Comparison of ENCODE assay signal across 12 mouse cellular contexts in genomic region chr11:32075163-32075562, GRCm38 (mm10).
DNase-seq lines count a peak whose midpoint lies in the region; ATAC-seq and TF ChIP-seq lines count a peak whose summit lies in the region.
"Had no signal": no experiment of that assay in that cellular context is flagged by ENCODE, and none has a peak within 500 bp of the region (broad histone marks: within the 10 kb centered on the region; RNA-seq: fewer than 3 reads in every experiment).

No protein-coding gene starts in this region.

- H3K4me1 ChIP-seq in intestine, embryonic 15.5 days (replicated peaks): peaks cover 3% of the 10 kb centered on the region; the same call in 1 of the 2 replicates
- H3K4me1 ChIP-seq in intestine, postnatal 0 days (replicated peaks; ENCODE audit: control insufficient read depth, insufficient read depth, low read length): no peaks in the 10 kb centered on the region
- peaks cover 3% of the 10 kb centered on the region; the same call in 1 of the 2 replicates for H3K4me1 ChIP-seq in lung, embryonic 16.5 days (replicated peaks; ENCODE audit: control insufficient read depth, insufficient read depth, low read length)
- no peaks in the 10 kb centered on the region for H3K4me1 ChIP-seq in lung, adult 2 months (ENCODE audit: control insufficient read depth, insufficient read depth, low read length)
- H3K4me1 ChIP-seq in stomach, embryonic 14.5 days (ENCODE audit: control insufficient read depth, insufficient read depth, low read length): 0 out of 2 replicates have a peak, but pooled peaks cover 3% of the 10 kb centered on the region
- H3K4me1 ChIP-seq: liver, embryonic 15.5 days had no signal

- DNase-seq in lung, adult 2 months: no peak
- DNase-seq in adipocyte (ENCODE audit: low spot score): peak; percentile 24
- DNase-seq in left cerebral cortex, adult 9 months (ENCODE audit: low spot score in 2 of 2): no peak
- DNase-seq: adrenal gland, adult 2 months; cerebellum, adult 9-11 months; right cerebral cortex, postnatal 25 days; thymus, postnatal 25 days had no signal

- no peak for TF ChIP-seq CTCF in intestine, postnatal 0 days (IDR thresholded peaks at IDR 0.05; ENCODE audit: low read depth)
- no peak for TF ChIP-seq CTCF in lung, adult 2 months (IDR thresholded peaks at IDR 0.05; ENCODE audit: insufficient read depth, low read length)

- no peaks in the 10 kb centered on the region for H3K36me3 ChIP-seq in intestine, embryonic 15.5 days
- no peaks in the 10 kb centered on the region for H3K36me3 ChIP-seq in intestine, postnatal 0 days (ENCODE audit: control insufficient read depth, insufficient read depth)
- no peaks in the 10 kb centered on the region for H3K36me3 ChIP-seq in lung, embryonic 16.5 days (ENCODE audit: control insufficient read depth, insufficient read depth, low read length)
- H3K36me3 ChIP-seq in stomach, embryonic 14.5 days (ENCODE audit: control insufficient read depth, insufficient read depth, low read length): no peaks in the 10 kb centered on the region
- H3K36me3 ChIP-seq: liver, embryonic 15.5 days had no signal

- H3K4me2 ChIP-seq in intestine, embryonic 15.5 days (replicated peaks): no peak overlapping the region
- H3K4me2 ChIP-seq in intestine, postnatal 0 days (replicated peaks; ENCODE audit: low read depth): no peak overlapping the region
- no peak overlapping the region for H3K4me2 ChIP-seq in lung, embryonic 16.5 days (ENCODE audit: low read depth, low read length)
- H3K4me2 ChIP-seq in stomach, embryonic 14.5 days (replicated peaks; ENCODE audit: low read depth, low read length): no peak overlapping the region
- H3K4me2 ChIP-seq: liver, embryonic 15.5 days had no signal

- H3K9me3 ChIP-seq in intestine, embryonic 15.5 days: no peaks in the 10 kb centered on the region
- H3K9me3 ChIP-seq in intestine, postnatal 0 days (ENCODE audit: control insufficient read depth): no peaks in the 10 kb centered on the region
- H3K9me3 ChIP-seq in lung, embryonic 16.5 days (ENCODE audit: control insufficient read depth, low read length): no peaks in the 10 kb centered on the region
- H3K9me3 ChIP-seq in stomach, embryonic 14.5 days (ENCODE audit: control insufficient read depth, low read depth, low read length): no peaks in the 10 kb centered on the region
- H3K9me3 ChIP-seq: liver, embryonic 15.5 days had no signal

- H3K9ac ChIP-seq in intestine, embryonic 15.5 days: no peak overlapping the region
- no peak overlapping the region for H3K9ac ChIP-seq in intestine, postnatal 0 days (ENCODE audit: low read depth, low read length)
- no peak overlapping the region for H3K9ac ChIP-seq in lung, embryonic 16.5 days (ENCODE audit: low read length)
- H3K9ac ChIP-seq in stomach, embryonic 14.5 days (replicated peaks; ENCODE audit: low read depth, low read length): no peak overlapping the region
- H3K9ac ChIP-seq: liver, embryonic 15.5 days had no signal

- H3K27ac ChIP-seq in intestine, embryonic 15.5 days: no peak overlapping the region
- no peak overlapping the region for H3K27ac ChIP-seq in intestine, postnatal 0 days (ENCODE audit: low read depth, low read length)
- H3K27ac ChIP-seq in lung, embryonic 16.5 days (ENCODE audit: low read length): no peak overlapping the region
- H3K27ac ChIP-seq in stomach, embryonic 14.5 days (ENCODE audit: low read length): no peak overlapping the region
- H3K27ac ChIP-seq: liver, embryonic 15.5 days had no signal

- TF ChIP-seq POLR2A in lung, adult 2 months (IDR thresholded peaks at IDR 0.05; ENCODE audit: borderline replicate concordance, extremely low read depth, low read depth, low read length): no peak

- H3K4me3 ChIP-seq in intestine, embryonic 15.5 days (replicated peaks): no peak overlapping the region
- H3K4me3 ChIP-seq in intestine, postnatal 0 days (ENCODE audit: low read depth, low read length): no peak overlapping the region
- no peak overlapping the region for H3K4me3 ChIP-seq in lung, embryonic 16.5 days (ENCODE audit: low read length)
- no peak overlapping the region for H3K4me3 ChIP-seq in lung, adult 2 months (replicated peaks; ENCODE audit: extremely low read depth, low read depth, low read length)
- no peak overlapping the region for H3K4me3 ChIP-seq in stomach, embryonic 14.5 days (ENCODE audit: low read depth, low read length)
- H3K4me3 ChIP-seq: liver, embryonic 15.5 days had no signal

- H3K27me3 ChIP-seq in intestine, embryonic 15.5 days (replicated peaks): no peaks in the 10 kb centered on the region
- no peaks in the 10 kb centered on the region for H3K27me3 ChIP-seq in intestine, postnatal 0 days (replicated peaks; ENCODE audit: control insufficient read depth, insufficient read depth, low read length)
- no peaks in the 10 kb centered on the region for H3K27me3 ChIP-seq in lung, embryonic 16.5 days (ENCODE audit: control insufficient read depth, insufficient read depth, low read depth, low read length)
- H3K27me3 ChIP-seq in stomach, embryonic 14.5 days (ENCODE audit: control insufficient read depth, insufficient read depth, low read length): no peaks in the 10 kb centered on the region
- H3K27me3 ChIP-seq: liver, embryonic 15.5 days had no signal

- ATAC-seq in intestine, embryonic 15.5 days: peak; percentile 61
- no peak for ATAC-seq in intestine, postnatal 0 days
- peak; percentile 86 for ATAC-seq in lung, embryonic 16.5 days (ENCODE audit: low read depth)
- 0 out of 2 replicates have a peak, but pooled peaks have one; percentile 46 for ATAC-seq in stomach, embryonic 14.5 days (ENCODE audit: insufficient number of reproducible peaks, insufficient read depth, low FRiP score, low read depth)

- 47% methylated on average over 2 of the region's 2 CpGs for WGBS in intestine, embryonic 15.5 days
- 51% methylated on average over 2 of the region's 2 CpGs for WGBS in intestine, postnatal 0 days
- 35% methylated on average over 2 of the region's 2 CpGs for WGBS in lung, embryonic 16.5 days
- WGBS in lung, adult 2 months: 56% methylated on average over 2 of the region's 2 CpGs
- WGBS in stomach, embryonic 14.5 days: 46% methylated on average over 2 of the region's 2 CpGs
